Mouse (Mus musculus): ENCODE measurements around the gene Sgf29.

GRCm38 (mm10) chr7:126708175-126708952, 59.3 kb downstream of the Sgf29 start:
- TF ChIP-seq POLR2A (IDR thresholded peaks at IDR 0.05; ENCODE audit: insufficient read length, low read depth) (no peak), CEBPB (IDR thresholded peaks at IDR 0.05; ENCODE audit: insufficient read depth, poor library complexity, severe bottlenecking) (no peak), SRF (IDR thresholded peaks at IDR 0.05; ENCODE audit: control insufficient read depth, insufficient read length, low read depth) (no peak), E2F4 (IDR thresholded peaks at IDR 0.05; ENCODE audit: insufficient read depth) (no peak), REST (IDR thresholded peaks at IDR 0.05; ENCODE audit: insufficient read depth, insufficient read length) (no peak), TCF3 (IDR thresholded peaks at IDR 0.05; ENCODE audit: insufficient read length, low read depth) (no peak), MAX (IDR thresholded peaks at IDR 0.05; ENCODE audit: low read depth) (no peak), TCF12 (IDR thresholded peaks at IDR 0.05; ENCODE audit: insufficient read depth, poor library complexity, severe bottlenecking) (no peak), USF1 (IDR thresholded peaks at IDR 0.05; ENCODE audit: low read depth) (no peak), MYOD1 (IDR thresholded peaks at IDR 0.05; ENCODE audit: control insufficient read depth in 1 of 3, insufficient read length in 2 of 3, low read depth in 2 of 3) (no peak)
